In genomic region chr16:10384060-10384497, GRCm38 (mm10) we compare ENCODE assay signal across 8 mouse cellular contexts. TPM values are rescaled to one million over a fixed set of nuclear protein-coding genes. Genes with fewer than 3 reads are reported as not detected.
A peak's percentile ranks its signal among the peaks of the same experiment; 100 is the strongest.
DNase-seq lines count a peak whose midpoint lies in the region; ATAC-seq lines count a peak whose summit lies in the region.

No protein-coding gene starts in this region.

- DNase-seq in ovary, postnatal 36 days (ENCODE audit: low spot score): peak; percentile 28
- no peak for DNase-seq in ovary, postnatal 14 days (ENCODE audit: low spot score)
- peak; percentile 34 for DNase-seq in embryo, embryonic 10.5 days (ENCODE audit: low spot score)
- peak; percentile 20 to 49 for DNase-seq in kidney, postnatal 36 days
- DNase-seq in right cerebral cortex, adult 2 months (ENCODE audit: low spot score in 2 of 2): no peak
- no peak for DNase-seq in urinary bladder, postnatal 10 days (ENCODE audit: low spot score)
- no peak for DNase-seq in left cerebral cortex, postnatal 36 days (ENCODE audit: low spot score in 2 of 2)

- ATAC-seq in megakaryocyte-erythroid progenitor cell, adult 5-6 weeks (replicated peaks; ENCODE audit: low FRiP score, low TSS enrichment, poor library complexity, severe bottlenecking): peak; percentile 99

- intact Hi-C loops in left cerebral cortex, postnatal 36 days (cut with DNase I): no loop called here

RNA-seq across cellular contexts. Expression of gene Tekt5, which starts 11.2 kb away (rescaled TPM):
- not detected in 2 replicates for total RNA-seq in megakaryocyte-erythroid progenitor cell, adult 5-6 weeks (2014; fragmentation: Nextera tagmentation)
- total RNA-seq in megakaryocyte-erythroid progenitor cell, adult 5-6 weeks (2017): 0.19 TPM in 1 of 2 replicates, not detected in the other
- total RNA-seq in left cerebral cortex, postnatal 36 days (2021): 1 to 10 TPM; 7.8 to 8.7 TPM

RNA-seq across cellular contexts. Expression of gene Nubp1, which starts 27.7 kb away (rescaled TPM):
- total RNA-seq in megakaryocyte-erythroid progenitor cell, adult 5-6 weeks (2014; fragmentation: Nextera tagmentation): 39.1 and 51.6 TPM in 2 replicates
- total RNA-seq in megakaryocyte-erythroid progenitor cell, adult 5-6 weeks (2017): 46.8 and 51.8 TPM in 2 replicates
- total RNA-seq in left cerebral cortex, postnatal 36 days (2021): 10 to 100 TPM; 17.4 to 17.6 TPM

Comparison
In these comparisons a context has a peak if more than half of its experiments do, and no peak if none do; other contexts are left out.
1. DNase-seq: peak in ovary, postnatal 36 days (single experiment), embryo, embryonic 10.5 days (single experiment) and kidney, postnatal 36 days (2 of 2); none in ovary, postnatal 14 days (single experiment), right cerebral cortex, adult 2 months (0 of 2), urinary bladder, postnatal 10 days (single experiment) and left cerebral cortex, postnatal 36 days (0 of 2).
2. RNA of gene Tekt5, which starts 11.2 kb away (total RNA-seq): 7.8 to 8.7 TPM in left cerebral cortex, postnatal 36 days; 0.19 TPM in megakaryocyte-erythroid progenitor cell, adult 5-6 weeks; every median in the first group is over 4 times any median in the second.